Mouse (Mus musculus) thymus, adult 2 months (tissue): ENCODE data around the gene Tln2. TPM values are rescaled to one million over a fixed set of nuclear protein-coding genes. Genes with fewer than 3 reads are reported as not detected.

Source experiments
- DNase-seq: peaks from one replicate; pipeline ENCODE4 v3.0.0; 2021
- H3K27ac ChIP-seq: fragments of 200-500 bp; 2 replicates; pipeline ENCODE4 v1.5.1; 2012; ENCODE audit warnings: low read length, control low read depth; ENCODE audit not compliant: control insufficient read depth, insufficient read depth
- H3K27me3 ChIP-seq: fragments of 200-500 bp; 2 replicates; pipeline ENCODE4 v1.6.1; 2012; ENCODE audit warnings: mild to moderate bottlenecking, low read length, moderate library complexity, mixed read lengths; ENCODE audit not compliant: control insufficient read depth, insufficient read depth
- H3K36me3 ChIP-seq: fragments of 200-500 bp; 2 replicates; pipeline ENCODE4 v1.6.1; 2012; ENCODE audit warnings: mild to moderate bottlenecking, low read length, moderate library complexity; ENCODE audit not compliant: control insufficient read depth, insufficient read depth
- H3K4me1 ChIP-seq: fragments of 200-500 bp; replicated peaks from 2 replicates; pipeline ENCODE4 v1.6.1; 2012; ENCODE audit warnings: low read length; ENCODE audit not compliant: control insufficient read depth, insufficient read depth
- H3K4me3 ChIP-seq: fragments of 200-500 bp; 2 replicates; pipeline ENCODE4 v1.5.1; 2012; ENCODE audit warnings: mild to moderate bottlenecking, low read length, control low read depth, moderate library complexity; ENCODE audit not compliant: control insufficient read depth, insufficient read depth
- CTCF ChIP-seq: fragments of 200-500 bp; IDR thresholded peaks from 2 replicates; pipeline ENCODE4 v1.5.1; 2012; ENCODE audit warnings: mild to moderate bottlenecking, control low read depth, low read length, moderate library complexity, borderline replicate concordance; ENCODE audit not compliant: control insufficient read depth, poor library complexity, insufficient read depth; ENCODE audit errors: extremely low read depth
- POLR2A ChIP-seq: fragments of 200-500 bp; IDR thresholded peaks from 2 replicates; pipeline ENCODE4 v1.6.1; 2012; ENCODE audit warnings: mild to moderate bottlenecking, low read length, control low read depth, moderate library complexity; ENCODE audit not compliant: control insufficient read depth, poor library complexity, insufficient read depth; ENCODE audit errors: extremely low read depth
- WGBS: fragments of 180-500 bp; shearing (Covaris S2); methylation state at CpG from one replicate; pipeline ENCODE4 v1.1.7; 2018; 5-methylcytosine and 5-hydroxymethylcytosine counted together
- polyA plus RNA-seq: library from polyadenylated mRNA; depleted of rRNA; stranded (reverse); fragments of >200 nt; gene quantifications from 2 replicates; pipeline ENCODE4 v1.2.3, GENCODE M21; 2012

Gene Tln2
- polyA plus RNA-seq, 1 experiment: 3.7 TPM

DNA sequence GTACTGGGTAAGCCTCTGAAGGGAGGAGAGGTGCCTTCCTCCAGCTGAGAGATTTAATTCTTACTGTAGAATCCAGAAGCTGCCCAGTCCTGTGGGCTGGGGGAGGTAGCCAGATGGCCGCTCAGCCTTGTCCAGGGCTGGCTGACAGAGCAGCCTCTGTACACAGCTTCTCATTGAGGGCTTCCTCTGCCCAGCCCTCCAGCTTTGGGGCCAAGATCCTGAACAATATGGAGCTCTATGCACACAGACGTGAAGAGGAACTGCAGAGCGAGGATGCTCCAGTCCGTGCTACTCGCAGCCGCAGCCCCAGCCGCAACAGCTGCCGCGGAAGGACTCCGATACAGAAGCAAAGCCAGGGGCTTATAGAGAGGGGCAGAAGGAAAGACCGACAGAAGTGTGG lies 294.0 kb downstream of the Tln2 start:
- DNase-seq: no peak
- Histone ChIP-seq H3K4me1 (no peaks in the 10 kb centered on the region), H3K4me3 (no peak overlapping the region), H3K27me3 (no peaks in the 10 kb centered on the region), H3K36me3 (no peaks in the 10 kb centered on the region), H3K27ac (no peak overlapping the region)
- WGBS: 66% methylated on average over 11 of the region's 11 CpGs
- TF ChIP-seq CTCF (no peak), POLR2A (no peak)

GRCm38 (mm10) chr9:67264896-67265295 lies 294.6 kb downstream of the Tln2 start:
- Histone ChIP-seq H3K4me3 (no peak overlapping the region), H3K36me3 (no peaks in the 10 kb centered on the region), H3K27ac (no peak overlapping the region), H3K27me3 (no peaks in the 10 kb centered on the region), H3K4me1 (no peaks in the 10 kb centered on the region)
- no peak for DNase-seq
- no peak for TF ChIP-seq CTCF
- TF ChIP-seq POLR2A: no peak
- WGBS: 65% methylated on average over 2 of the region's 2 CpGs

- no peak overlapping the region for H3K27ac ChIP-seq
- no peak overlapping the region for H3K4me3 ChIP-seq
- no peak for TF ChIP-seq CTCF
- TF ChIP-seq POLR2A: no peak
- H3K36me3 ChIP-seq: no peaks in the 10 kb centered on the region
- no peaks in the 10 kb centered on the region for H3K27me3 ChIP-seq
- no peaks in the 10 kb centered on the region for H3K4me1 ChIP-seq
- 66% methylated on average over 13 of the region's 13 CpGs for WGBS
- DNase-seq: no peak
Observed at GRCm38 (mm10) chr9:67260835-67261599, 298.5 kb downstream of the Tln2 start.

GRCm38 (mm10) chr9:67250141-67250540 lies 309.4 kb downstream of the Tln2 start:
- H3K36me3 ChIP-seq: no peaks in the 10 kb centered on the region
- no peak for TF ChIP-seq POLR2A
- no peak for TF ChIP-seq CTCF
- H3K4me1 ChIP-seq: no peaks in the 10 kb centered on the region
- H3K4me3 ChIP-seq: no peak overlapping the region
- no peaks in the 10 kb centered on the region for H3K27me3 ChIP-seq
- no peak overlapping the region for H3K27ac ChIP-seq
- 79% methylated on average over 2 of the region's 2 CpGs for WGBS
- DNase-seq: no peak

- TF ChIP-seq CTCF: no peak
- no peak for TF ChIP-seq POLR2A
- Histone ChIP-seq H3K36me3 (no peaks in the 10 kb centered on the region), H3K4me3 (no peak overlapping the region), H3K27me3 (no peaks in the 10 kb centered on the region), H3K27ac (no peak overlapping the region), H3K4me1 (no peaks in the 10 kb centered on the region)
- 95% methylated on average over 10 of the region's 10 CpGs for WGBS
- DNase-seq: no peak
Observed at GRCm38 (mm10) chr9:67247365-67247950, 312.0 kb downstream of the Tln2 start.

- no peaks in the 10 kb centered on the region for H3K4me1 ChIP-seq
- TF ChIP-seq POLR2A (no peak), CTCF (no peak)
- H3K27ac ChIP-seq: no peak overlapping the region
Observed at GRCm38 (mm10) chr9:67245265-67245664, 314.2 kb downstream of the Tln2 start.

GRCm38 (mm10) chr9:67241683-67242082 lies 317.8 kb downstream of the Tln2 start:
- Histone ChIP-seq H3K27ac (no peak overlapping the region), H3K36me3 (no peaks in the 10 kb centered on the region), H3K4me3 (no peak overlapping the region), H3K4me1 (no peaks in the 10 kb centered on the region), H3K27me3 (no peaks in the 10 kb centered on the region)
- WGBS: 96% methylated on average over 5 of the region's 5 CpGs
- TF ChIP-seq POLR2A (no peak), CTCF (no peak)
- no peak for DNase-seq

More at GRCm38 (mm10) chr9:67245265-67245664, 314.2 kb downstream of the Tln2 start:
- Histone ChIP-seq H3K36me3 (no peaks in the 10 kb centered on the region), H3K4me3 (no peak overlapping the region), H3K27me3 (no peaks in the 10 kb centered on the region)
- no peak for DNase-seq
- 99% methylated on average over 2 of the region's 2 CpGs for WGBS
